Mouse (Mus musculus) liver, adult 2 months (tissue): Measurements from ENCODE around the gene Gm37240. TPM values are rescaled to one million over a fixed set of nuclear protein-coding genes. Genes with fewer than 3 reads are reported as not detected.

Experiments used
- DNase-seq: peaks from one replicate; pipeline ENCODE4 v3.0.0-alpha.2; 2011; ENCODE audit warnings: low read depth, low spot score; ENCODE audit errors: extremely low read depth
- H3K27ac ChIP-seq: fragments of 200-500 bp; replicated peaks from 2 replicates; pipeline ENCODE4 v1.5.1; 2012; ENCODE audit warnings: low read depth, mild to moderate bottlenecking, control low read depth, inconsistent platforms, low read length; ENCODE audit not compliant: insufficient read depth
- H3K27me3 ChIP-seq: fragments of 200-500 bp; 2 replicates; pipeline ENCODE4 v1.6.1; 2012; ENCODE audit warnings: mild to moderate bottlenecking, moderate library complexity, low read length, inconsistent platforms; ENCODE audit not compliant: control insufficient read depth, insufficient read depth
- H3K36me3 ChIP-seq: fragments of 200-500 bp; 2 replicates; pipeline ENCODE4 v1.6.1; 2012; ENCODE audit warnings: low read length, inconsistent platforms; ENCODE audit not compliant: control insufficient read depth, insufficient read depth
- H3K4me1 ChIP-seq: fragments of 200-500 bp; 2 replicates; pipeline ENCODE4 v1.6.1; 2011; ENCODE audit warnings: low read length; ENCODE audit not compliant: control insufficient read depth, insufficient read depth
- H3K4me3 ChIP-seq: fragments of 200-500 bp; 2 replicates; pipeline ENCODE4 v1.5.1; 2011; ENCODE audit warnings: low read depth, mild to moderate bottlenecking, control low read depth, low read length, moderate library complexity; ENCODE audit not compliant: insufficient read depth
- H3K79me2 ChIP-seq: fragments of 200-500 bp; 2 replicates; pipeline ENCODE4 v1.6.1; 2012; ENCODE audit warnings: inconsistent platforms, mild to moderate bottlenecking, low read length, moderate library complexity; ENCODE audit not compliant: control insufficient read depth, insufficient read depth
- H3K9ac ChIP-seq: fragments of 200-500 bp; 2 replicates; pipeline ENCODE4 v1.6.1; 2012; ENCODE audit warnings: low read depth, mild to moderate bottlenecking, control low read depth, inconsistent platforms, low read length
- CTCF ChIP-seq: fragments of 200-500 bp; IDR thresholded peaks from 2 replicates; pipeline ENCODE4 v1.5.1; 2011; ENCODE audit warnings: low read depth, low read length, control low read depth
- POLR2A ChIP-seq: fragments of 200-500 bp; IDR thresholded peaks from 2 replicates; pipeline ENCODE4 v1.6.1; 2011; ENCODE audit warnings: low read length, control low read depth; ENCODE audit not compliant: insufficient read depth; ENCODE audit errors: extremely low read depth
- WGBS: fragments of 180-500 bp; shearing (Covaris S2); methylation state at CpG from one replicate; pipeline ENCODE4 v1.1.7; 2018; 5-methylcytosine and 5-hydroxymethylcytosine counted together
- polyA plus RNA-seq: library from polyadenylated mRNA; depleted of rRNA; stranded (reverse); fragments of >200 nt; gene quantifications from 2 replicates; pipeline ENCODE4 v1.2.3, GENCODE M21; 2012
- total RNA-seq: library from RNA; depleted of rRNA; stranded (reverse); fragments of >200 nt; gene quantifications from 2 replicates; pipeline ENCODE4 v1.2.3, GENCODE M21; 2014

Gene Gm37240
- total and polyA plus RNA-seq, 2 experiments, result 2.2 to 6.9 TPM

DNA sequence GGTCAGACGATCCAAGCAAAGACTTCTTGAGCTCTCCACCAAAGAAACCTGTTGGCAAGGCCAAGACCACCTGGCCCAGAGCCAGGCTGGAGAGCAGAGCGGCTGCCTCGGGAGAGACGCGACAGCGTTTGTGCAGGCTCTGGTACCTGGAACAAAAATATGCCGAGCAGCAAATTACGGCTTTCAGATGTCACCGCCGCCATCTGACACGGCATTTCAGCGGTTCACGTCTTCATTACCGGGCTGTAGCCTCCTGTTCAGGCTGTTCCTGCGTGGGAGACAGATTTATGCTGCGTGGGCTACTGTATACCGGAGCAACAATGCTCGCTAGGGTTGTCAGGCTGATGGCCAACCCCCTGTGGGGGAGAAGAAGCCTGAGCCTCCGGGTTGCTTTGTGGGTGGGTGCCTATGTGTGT is 700.6 kb downstream of the Gm37240 start:
- no peak for DNase-seq
- TF ChIP-seq POLR2A, result no peak
- no peak for TF ChIP-seq CTCF
- 82% methylated on average over 19 of the region's 19 CpGs for WGBS
- Histone ChIP-seq H3K9ac (no peak overlapping the region), H3K27me3 (no peaks in the 10 kb centered on the region), H3K36me3 (no peaks in the 10 kb centered on the region), H3K27ac (no peak overlapping the region), H3K4me1 (peaks cover 8% of the 10 kb centered on the region), H3K79me2 (no peaks in the 10 kb centered on the region), H3K4me3 (no peak overlapping the region)

DNA sequence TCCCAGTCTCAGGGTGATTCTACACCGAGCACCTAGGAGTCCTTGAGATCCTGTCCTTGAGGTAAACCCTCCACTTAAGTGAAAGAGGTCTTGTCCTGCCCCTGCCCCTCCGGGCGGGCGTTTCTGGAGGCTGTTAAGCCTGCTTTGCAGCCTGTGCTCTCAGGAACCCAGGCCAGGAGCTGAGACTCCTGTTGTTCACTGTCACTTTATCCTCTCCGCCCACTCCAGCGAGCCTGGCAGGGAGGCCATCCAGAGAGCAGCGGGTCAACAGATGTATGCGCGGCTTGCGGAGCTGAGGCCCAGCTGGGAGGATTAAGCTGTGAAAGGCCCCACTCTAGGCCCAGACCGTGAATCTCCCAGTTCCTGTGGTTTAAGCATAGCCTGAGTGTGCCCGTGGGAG is 701.5 kb downstream of the Gm37240 start:
- 28% methylated on average over 12 of the region's 12 CpGs for WGBS
- TF ChIP-seq CTCF (no peak), POLR2A (no peak)
- Histone ChIP-seq H3K27ac (peak overlapping the region; percentile 9; the same call in 1 of the 2 replicates), H3K27me3 (no peaks in the 10 kb centered on the region), H3K4me1 (peaks cover 8% of the 10 kb centered on the region), H3K4me3 (no peak overlapping the region), H3K79me2 (no peaks in the 10 kb centered on the region), H3K36me3 (no peaks in the 10 kb centered on the region), H3K9ac (no peak overlapping the region)
- DNase-seq, result peak; percentile 55

DNA sequence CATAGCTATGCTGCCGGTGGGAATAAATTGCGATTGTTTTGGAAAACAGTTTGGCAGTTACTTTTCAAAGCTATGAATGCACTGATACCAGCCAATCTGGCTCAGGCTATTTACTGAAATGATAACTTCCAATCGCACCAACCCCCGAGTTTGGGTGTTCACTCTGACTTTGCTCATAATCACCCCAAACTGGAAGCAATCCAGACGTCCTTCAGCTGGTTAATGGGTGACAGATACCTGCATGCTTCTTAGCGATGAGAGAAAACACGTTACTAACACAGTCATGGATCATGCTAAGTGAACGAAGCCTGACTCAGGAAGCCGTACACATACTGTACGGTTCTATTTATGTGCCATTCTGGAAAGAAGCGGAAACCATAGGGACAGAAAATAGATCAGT is 702.4 kb downstream of the Gm37240 start:
- Histone ChIP-seq H3K36me3 (no peaks in the 10 kb centered on the region), H3K9ac (0 out of 2 replicates have a peak overlapping the region, but pooled peaks have one; percentile 28), H3K4me1 (peaks cover 8% of the 10 kb centered on the region), H3K27ac (peak overlapping the region; percentile 61), H3K27me3 (no peaks in the 10 kb centered on the region), H3K4me3 (no peak overlapping the region), H3K79me2 (no peaks in the 10 kb centered on the region)
- TF ChIP-seq CTCF (no peak), POLR2A (no peak)
- peak; percentile 93 for DNase-seq
- WGBS, result 22% methylated on average over 11 of the region's 11 CpGs

DNA sequence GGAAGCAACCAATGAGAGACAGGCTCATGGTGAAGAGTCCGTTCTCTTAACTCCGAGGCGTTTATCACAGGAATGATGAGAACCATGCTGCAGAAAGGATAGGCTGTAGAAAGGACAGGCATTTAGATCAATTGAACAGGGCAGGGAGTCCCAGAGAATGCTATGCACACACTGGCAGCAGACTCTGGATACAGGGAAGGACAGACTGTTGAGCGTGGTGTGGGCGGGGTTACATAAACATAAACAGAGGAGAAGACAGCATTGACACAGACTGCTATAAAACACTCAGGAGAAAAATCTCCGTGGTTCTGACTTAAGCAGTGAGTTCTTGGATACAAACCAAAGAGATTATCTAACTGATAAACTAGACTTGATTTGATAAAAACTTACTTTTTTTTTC is 703.2 kb downstream of the Gm37240 start:
- Histone ChIP-seq H3K79me2 (no peaks in the 10 kb centered on the region), H3K36me3 (no peaks in the 10 kb centered on the region), H3K9ac (no peak overlapping the region), H3K27me3 (no peaks in the 10 kb centered on the region), H3K4me3 (no peak overlapping the region), H3K4me1 (peaks cover 8% of the 10 kb centered on the region), H3K27ac (no peak overlapping the region)
- TF ChIP-seq CTCF (no peak), POLR2A (no peak)
- peak; percentile 50 for DNase-seq
- WGBS, result 30% methylated on average over 6 of the region's 6 CpGs

DNA sequence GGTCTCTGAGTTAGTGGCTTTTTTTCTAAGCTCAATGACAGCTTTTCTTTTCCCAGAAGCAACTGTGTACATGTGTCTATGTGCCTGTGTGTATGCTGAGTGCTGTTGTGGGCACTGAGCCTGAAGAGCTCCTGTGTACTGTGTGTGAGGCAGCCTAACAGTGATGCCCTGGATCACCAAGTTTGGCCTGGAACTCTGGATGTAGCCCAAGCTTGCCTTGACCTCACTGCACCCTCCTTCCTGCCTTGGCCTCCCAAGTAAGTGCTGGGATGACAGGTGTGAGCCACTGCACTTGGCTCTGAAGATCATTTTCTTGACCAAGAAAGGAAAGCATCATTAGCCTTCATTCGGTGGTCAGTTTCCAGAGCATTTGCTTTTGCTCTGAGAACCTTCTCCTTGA is 710.6 kb downstream of the Gm37240 start:
- no peak overlapping the region for H3K27ac ChIP-seq
- DNase-seq, result no peak
- no peaks in the 10 kb centered on the region for H3K4me1 ChIP-seq
- no peaks in the 10 kb centered on the region for H3K36me3 ChIP-seq
- no peaks in the 10 kb centered on the region for H3K79me2 ChIP-seq
- no peak for TF ChIP-seq CTCF
- TF ChIP-seq POLR2A, result no peak
- no peak overlapping the region for H3K9ac ChIP-seq
- WGBS, result 87% methylated on average over 1 of the region's 1 CpGs
- no peak overlapping the region for H3K4me3 ChIP-seq
- no peaks in the 10 kb centered on the region for H3K27me3 ChIP-seq

DNA sequence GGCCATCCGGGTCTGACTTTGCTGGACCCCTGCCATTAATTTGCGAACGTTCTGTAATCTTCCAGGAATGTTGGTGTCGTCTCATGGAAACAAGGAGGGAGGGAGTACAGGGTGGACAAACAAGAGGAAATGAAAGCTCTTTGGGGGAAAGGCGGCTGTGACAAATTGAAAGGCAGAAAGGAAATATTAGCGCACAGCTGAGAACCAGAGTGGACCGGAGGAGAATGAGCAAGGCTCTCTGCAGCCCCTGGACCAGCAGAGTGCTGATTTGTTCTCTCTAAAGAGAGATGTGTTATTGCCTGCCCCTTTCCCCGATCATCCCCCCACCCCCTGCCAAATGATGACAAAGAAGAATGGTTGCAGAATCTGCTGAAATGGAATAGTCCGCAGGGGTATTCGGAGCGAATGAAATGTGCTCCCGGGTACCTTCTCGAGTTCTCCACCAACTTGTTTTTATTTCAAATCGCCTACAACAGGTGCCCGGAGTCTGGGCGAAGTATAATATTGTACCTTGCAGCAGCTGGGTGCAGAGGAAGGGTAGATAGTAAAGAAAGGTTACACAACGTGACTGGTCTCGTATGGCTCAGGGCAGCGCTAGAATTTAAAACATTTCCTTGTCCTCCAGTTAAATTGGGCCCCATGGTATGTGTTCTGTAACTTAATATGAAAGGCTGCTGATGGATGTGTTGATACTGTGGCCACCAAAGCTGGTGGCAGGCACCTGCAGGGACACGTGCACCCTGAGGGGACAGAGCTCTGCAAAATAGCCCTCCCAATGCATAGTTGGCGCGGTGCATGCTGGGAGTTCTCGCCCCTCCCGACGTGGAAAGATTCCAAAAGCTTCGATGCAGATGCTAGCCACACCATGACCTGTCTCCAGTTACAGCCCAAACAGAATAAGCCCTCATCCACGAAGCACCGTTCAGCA is 712.5 kb downstream of the Gm37240 start:
- 79% methylated on average over 28 of the region's 28 CpGs for WGBS
- Histone ChIP-seq H3K27me3 (no peaks in the 10 kb centered on the region), H3K27ac (no peak overlapping the region)

More for the DNA sequence above, 712.5 kb downstream of the Gm37240 start:
- H3K79me2 ChIP-seq, result no peaks in the 10 kb centered on the region
- no peak for DNase-seq
- H3K4me1 ChIP-seq, result no peaks in the 10 kb centered on the region
- no peak for TF ChIP-seq CTCF
- TF ChIP-seq POLR2A, result no peak
- H3K4me3 ChIP-seq, result no peak overlapping the region
- no peak overlapping the region for H3K9ac ChIP-seq
- H3K36me3 ChIP-seq, result no peaks in the 10 kb centered on the region
